Mouse (Mus musculus) MEL (cell line): ENCODE measurements around the gene Apobec3.

Experiments used
- CHD2 ChIP-seq: IDR thresholded peaks from 2 replicates; pipeline ENCODE4 v1.6.1; 2011; ENCODE audit warnings: low read length, improper control_type of control experiment
- CTCF ChIP-seq, 3 experiments: IDR thresholded peaks in 2 of 3; conservative IDR thresholded peaks in 1 of 3; 2 replicates each; pipeline ENCODE4 v1.5.1; 2011 to 2012; ENCODE audit warnings: low read length in 3 of 3, low read depth in 2 of 3, mild to moderate bottlenecking in 2 of 3, improper control_type of control experiment in 1 of 3, inconsistent platforms in 1 of 3, mixed read lengths in 1 of 3, moderate library complexity in 1 of 3; ENCODE audit not compliant: control insufficient read depth in 1 of 3, insufficient read depth in 1 of 3, poor library complexity in 1 of 3, severe bottlenecking in 1 of 3
- GATA1 ChIP-seq: IDR thresholded peaks from 2 replicates; pipeline ENCODE4 v1.6.1; 2011; ENCODE audit warnings: low read depth, low read length, improper control_type of control experiment
- HCFC1 ChIP-seq: IDR thresholded peaks from 2 replicates; pipeline ENCODE4 v1.6.1; 2012; ENCODE audit warnings: low read depth, mild to moderate bottlenecking, inconsistent platforms, low read length, improper control_type of control experiment, moderate library complexity
- MEF2A ChIP-seq: IDR thresholded peaks from 2 replicates; pipeline ENCODE4 v1.6.1; 2014; ENCODE audit warnings: low read depth, mild to moderate bottlenecking, inconsistent platforms, low read length, improper control_type of control experiment; ENCODE audit not compliant: poor library complexity, insufficient replicate concordance, severe bottlenecking; ENCODE audit errors: extremely low read depth
- MXI1 ChIP-seq: IDR thresholded peaks from 2 replicates; pipeline ENCODE4 v1.6.1; 2011; ENCODE audit warnings: mild to moderate bottlenecking, low read depth, low read length, improper control_type of control experiment
- MYB ChIP-seq: IDR thresholded peaks from 2 replicates; pipeline ENCODE4 v1.6.1; 2011; ENCODE audit warnings: mild to moderate bottlenecking, low read depth, low read length, improper control_type of control experiment
- POLR2A ChIP-seq, 2 experiments: IDR thresholded peaks; 2 replicates each; pipeline ENCODE4 v1.6.1; 2011 to 2012; ENCODE audit warnings: low read length in 2 of 2, mild to moderate bottlenecking in 2 of 2, control low read depth in 1 of 2, improper control_type of control experiment in 1 of 2, low read depth in 1 of 2, moderate library complexity in 1 of 2; ENCODE audit not compliant: control insufficient read depth in 1 of 2, insufficient read depth in 1 of 2, poor library complexity in 1 of 2
- POLR2AphosphoS2 ChIP-seq: IDR thresholded peaks from 2 replicates; pipeline ENCODE4 v1.6.1; 2011; ENCODE audit warnings: low read length, improper control_type of control experiment
- UBTF ChIP-seq: IDR thresholded peaks from 2 replicates; pipeline ENCODE4 v1.6.1; 2012; ENCODE audit warnings: low read depth, mild to moderate bottlenecking, inconsistent platforms, low read length, improper control_type of control experiment, moderate library complexity, borderline replicate concordance; ENCODE audit not compliant: insufficient read depth
- ZC3H11A ChIP-seq: IDR thresholded peaks from 2 replicates; pipeline ENCODE4 v1.6.1; 2012; ENCODE audit warnings: low read depth, mild to moderate bottlenecking, inconsistent platforms, low read length, improper control_type of control experiment
- ZNF384 ChIP-seq: IDR thresholded peaks from 2 replicates; pipeline ENCODE4 v1.6.1; 2012; ENCODE audit warnings: low read depth, mild to moderate bottlenecking, inconsistent platforms, low read length, improper control_type of control experiment

GRCm38 (mm10) chr15:79929734-79930133 lies 38.3 kb downstream of the Apobec3 start:
- no peak for TF ChIP-seq UBTF
- TF ChIP-seq POLR2A (IDR thresholded peaks at IDR 0.05; ENCODE audit: control insufficient read depth in 1 of 2, insufficient read depth in 1 of 2, low read depth in 1 of 2, low read length in 2 of 2, poor library complexity in 1 of 2): no peak
- no peak for TF ChIP-seq CHD2
- no peak for TF ChIP-seq MXI1
- TF ChIP-seq ZC3H11A: no peak
- no peak for TF ChIP-seq HCFC1
- no peak for TF ChIP-seq MEF2A
- TF ChIP-seq GATA1: no peak
- TF ChIP-seq POLR2AphosphoS2: no peak
- no peak for TF ChIP-seq MYB
- no peak for TF ChIP-seq CTCF (IDR thresholded peaks at IDR 0.05 in 2 of 3, conservative IDR thresholded peaks at IDR 0.05 in 1 of 3; ENCODE audit: control insufficient read depth in 1 of 3, insufficient read depth in 1 of 3, low read depth in 2 of 3, low read length in 3 of 3, poor library complexity in 1 of 3, severe bottlenecking in 1 of 3)
- no peak for TF ChIP-seq ZNF384
